Mouse (Mus musculus): ENCODE measurements at regions not wholly inside any gene's neighbourhood (a gene's known extent, or its start where the extent isn't known, plus 50 kb on each side); places are given as distances from the start of the nearest gene placed in this dataset.

DNA sequence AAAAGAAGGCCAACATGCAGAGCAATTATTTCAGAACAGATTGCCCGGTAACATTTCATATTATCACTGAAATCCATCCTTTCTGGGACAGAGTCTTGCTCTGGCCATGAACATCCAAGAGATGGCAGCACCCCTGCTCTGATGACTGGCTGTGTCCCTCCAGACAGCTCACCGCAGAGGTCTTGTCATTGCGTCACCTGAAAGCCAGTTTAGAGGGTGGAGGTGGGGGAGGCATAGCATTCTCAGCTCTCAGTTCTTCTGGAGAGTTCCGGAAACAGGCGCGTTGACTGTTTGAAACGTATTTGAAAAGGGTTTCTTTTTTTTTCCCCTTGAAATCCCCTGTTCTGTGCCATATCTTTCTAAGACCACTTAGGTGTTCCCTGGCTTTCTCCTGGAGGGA is 145.7 kb upstream of the Pgrmc2 start:
- no peaks in the 10 kb centered on the region for H3K36me3 ChIP-seq (ENCODE audit: control insufficient read depth, insufficient read depth, low read length)
- WGBS: 6% methylated on average over 7 of the region's 7 CpGs
- H3K4me3 ChIP-seq: no peak overlapping the region
- H3K9ac ChIP-seq (ENCODE audit: low read depth, low read length): no peak overlapping the region
- peak; percentile 57 to 60 for DNase-seq
- no peaks in the 10 kb centered on the region for H3K79me2 ChIP-seq (replicated peaks; ENCODE audit: control insufficient read depth, insufficient read depth, low read length)
- peak overlapping the region; percentile 26; the same call in 1 of the 2 replicates for H3K27ac ChIP-seq
- no peaks in the 10 kb centered on the region for H3K27me3 ChIP-seq (ENCODE audit: control insufficient read depth, insufficient read depth, low read length)
- intact Hi-C loops (cut with DNase I): loop anchor here (1.0 to 5.0 kb wide), 3 partner anchors 46 to 364 kb away; no protein-coding TSS in a partner anchor
- peak; percentile 86; the same call in 1 of the 2 replicates for TF ChIP-seq EP300 (IDR thresholded peaks at IDR 0.05; ENCODE audit: insufficient read depth, low read depth, low read length)
- TF ChIP-seq CTCF (IDR thresholded peaks at IDR 0.05): peak; percentile 85
- no peak for TF ChIP-seq POLR2A (IDR thresholded peaks at IDR 0.05; ENCODE audit: insufficient read depth, low read depth, low read length)
- no peaks in the 10 kb centered on the region; the same call in 1 of the 2 replicates for H3K4me1 ChIP-seq (ENCODE audit: control insufficient read depth, insufficient read depth, low read length)

GRCm38 (mm10) chr3:41220746-41221145 is 137.9 kb upstream of the Pgrmc2 start:
- DNase-seq: no peak
- Histone ChIP-seq H3K9ac (ENCODE audit: low read depth, low read length) (no peak overlapping the region), H3K4me3 (no peak overlapping the region), H3K27me3 (ENCODE audit: control insufficient read depth, insufficient read depth, low read length) (no peaks in the 10 kb centered on the region), H3K4me1 (ENCODE audit: control insufficient read depth, insufficient read depth, low read length) (no peaks in the 10 kb centered on the region), H3K27ac (no peak overlapping the region), H3K36me3 (ENCODE audit: control insufficient read depth, insufficient read depth, low read length) (no peaks in the 10 kb centered on the region), H3K79me2 (replicated peaks; ENCODE audit: control insufficient read depth, insufficient read depth, low read length) (no peaks in the 10 kb centered on the region)
- TF ChIP-seq POLR2A (IDR thresholded peaks at IDR 0.05; ENCODE audit: insufficient read depth, low read depth, low read length): no peak
- no peak for TF ChIP-seq CTCF (IDR thresholded peaks at IDR 0.05)
- no peak for TF ChIP-seq EP300 (IDR thresholded peaks at IDR 0.05; ENCODE audit: insufficient read depth, low read depth, low read length)
- intact Hi-C loops (cut with DNase I): no loop called here

DNA sequence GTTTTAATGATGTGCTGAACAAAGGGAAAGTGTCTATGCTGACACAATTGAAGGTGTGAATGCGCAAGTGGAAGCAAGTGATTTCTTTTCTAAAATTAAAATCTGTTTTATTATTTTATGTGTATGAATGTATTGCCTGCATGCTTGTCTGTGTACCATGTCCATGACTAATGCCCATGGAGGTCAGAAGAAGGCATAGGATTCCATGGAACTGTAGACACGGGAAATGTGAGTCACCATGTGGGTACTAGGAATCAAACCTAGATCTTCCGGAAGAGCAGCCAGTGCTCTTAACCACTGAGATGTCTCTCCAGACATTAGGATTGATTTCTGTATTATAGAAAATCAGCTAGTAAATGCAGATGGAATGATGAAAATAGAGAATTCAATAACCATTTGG is 134.9 kb upstream of the Pgrmc2 start:
- intact Hi-C loops (cut with DNase I): no loop called here
- Histone ChIP-seq H3K36me3 (ENCODE audit: control insufficient read depth, insufficient read depth, low read length) (no peaks in the 10 kb centered on the region), H3K79me2 (replicated peaks; ENCODE audit: control insufficient read depth, insufficient read depth, low read length) (no peaks in the 10 kb centered on the region), H3K27ac (no peak overlapping the region), H3K4me1 (ENCODE audit: control insufficient read depth, insufficient read depth, low read length) (no peaks in the 10 kb centered on the region; the same call in 1 of the 2 replicates), H3K4me3 (no peak overlapping the region), H3K9ac (ENCODE audit: low read depth, low read length) (no peak overlapping the region), H3K27me3 (ENCODE audit: control insufficient read depth, insufficient read depth, low read length) (no peaks in the 10 kb centered on the region; the same call in 1 of the 2 replicates)
- WGBS: 88% methylated on average over 3 of the region's 3 CpGs
- TF ChIP-seq POLR2A (IDR thresholded peaks at IDR 0.05; ENCODE audit: insufficient read depth, low read depth, low read length) (no peak), EP300 (IDR thresholded peaks at IDR 0.05; ENCODE audit: insufficient read depth, low read depth, low read length) (no peak), CTCF (IDR thresholded peaks at IDR 0.05) (no peak)
- DNase-seq: no peak

DNA sequence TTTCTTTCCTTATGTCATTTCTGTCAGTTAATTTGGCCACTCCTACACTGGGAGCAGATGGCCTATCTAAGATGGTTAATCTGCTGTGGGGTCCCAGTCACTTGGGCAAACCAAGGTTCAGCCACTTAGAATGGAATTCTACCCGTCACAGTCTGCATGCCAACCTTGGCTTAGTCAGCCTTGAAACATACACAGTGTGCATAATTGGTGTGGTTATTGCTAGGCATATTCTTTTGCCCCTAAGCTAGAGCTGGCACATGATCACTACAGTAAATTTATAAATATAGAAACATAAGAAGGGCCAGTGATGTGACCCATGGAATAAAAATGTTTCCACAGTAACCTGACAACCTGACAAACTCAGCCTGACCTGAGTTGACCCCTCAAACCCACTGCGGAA is 130.7 kb upstream of the Pgrmc2 start:
- WGBS: 68% methylated on average over 2 of the region's 2 CpGs
- TF ChIP-seq EP300 (IDR thresholded peaks at IDR 0.05; ENCODE audit: insufficient read depth, low read depth, low read length) (no peak), POLR2A (IDR thresholded peaks at IDR 0.05; ENCODE audit: insufficient read depth, low read depth, low read length) (no peak), CTCF (IDR thresholded peaks at IDR 0.05) (no peak)

GRCm38 (mm10) chr3:41210333-41210732 is 127.5 kb upstream of the Pgrmc2 start:
- no peak overlapping the region for H3K27ac ChIP-seq
- 78% methylated on average over 7 of the region's 7 CpGs for WGBS
- TF ChIP-seq EP300 (IDR thresholded peaks at IDR 0.05; ENCODE audit: insufficient read depth, low read depth, low read length) (no peak), POLR2A (IDR thresholded peaks at IDR 0.05; ENCODE audit: insufficient read depth, low read depth, low read length) (no peak), CTCF (IDR thresholded peaks at IDR 0.05) (no peak)
- H3K36me3 ChIP-seq (ENCODE audit: control insufficient read depth, insufficient read depth, low read length): no peaks in the 10 kb centered on the region
- H3K4me1 ChIP-seq (ENCODE audit: control insufficient read depth, insufficient read depth, low read length): no peaks in the 10 kb centered on the region; the same call in 1 of the 2 replicates
- no peaks in the 10 kb centered on the region for H3K79me2 ChIP-seq (replicated peaks; ENCODE audit: control insufficient read depth, insufficient read depth, low read length)
- intact Hi-C loops (cut with DNase I): no loop called here
- H3K9ac ChIP-seq (ENCODE audit: low read depth, low read length): no peak overlapping the region
- no peak for DNase-seq
- no peaks in the 10 kb centered on the region; the same call in 1 of the 2 replicates for H3K27me3 ChIP-seq (ENCODE audit: control insufficient read depth, insufficient read depth, low read length)
- H3K4me3 ChIP-seq: no peak overlapping the region

More for the DNA sequence above, 130.7 kb upstream of the Pgrmc2 start:
- H3K4me1 ChIP-seq (ENCODE audit: control insufficient read depth, insufficient read depth, low read length): no peaks in the 10 kb centered on the region; the same call in 1 of the 2 replicates
- H3K9ac ChIP-seq (ENCODE audit: low read depth, low read length): no peak overlapping the region
- no peaks in the 10 kb centered on the region; the same call in 1 of the 2 replicates for H3K27me3 ChIP-seq (ENCODE audit: control insufficient read depth, insufficient read depth, low read length)
- no peak overlapping the region for H3K4me3 ChIP-seq
- no peaks in the 10 kb centered on the region for H3K79me2 ChIP-seq (replicated peaks; ENCODE audit: control insufficient read depth, insufficient read depth, low read length)
- H3K36me3 ChIP-seq (ENCODE audit: control insufficient read depth, insufficient read depth, low read length): no peaks in the 10 kb centered on the region
- intact Hi-C loops (cut with DNase I): no loop called here
- H3K27ac ChIP-seq: no peak overlapping the region
- DNase-seq: no peak

- Histone ChIP-seq H3K4me1 (ENCODE audit: control insufficient read depth, insufficient read depth, low read length) (no peaks in the 10 kb centered on the region), H3K4me3 (no peak overlapping the region), H3K27ac (no peak overlapping the region), H3K36me3 (ENCODE audit: control insufficient read depth, insufficient read depth, low read length) (no peaks in the 10 kb centered on the region), H3K9ac (ENCODE audit: low read depth, low read length) (no peak overlapping the region), H3K79me2 (replicated peaks; ENCODE audit: control insufficient read depth, insufficient read depth, low read length) (no peaks in the 10 kb centered on the region), H3K27me3 (ENCODE audit: control insufficient read depth, insufficient read depth, low read length) (no peaks in the 10 kb centered on the region)
- TF ChIP-seq EP300 (IDR thresholded peaks at IDR 0.05; ENCODE audit: insufficient read depth, low read depth, low read length) (no peak), POLR2A (IDR thresholded peaks at IDR 0.05; ENCODE audit: insufficient read depth, low read depth, low read length) (no peak), CTCF (IDR thresholded peaks at IDR 0.05) (no peak)
- no peak for DNase-seq
- intact Hi-C loops (cut with DNase I): no loop called here
- WGBS: 86% methylated on average over 13 of the region's 13 CpGs
Observed at GRCm38 (mm10) chr3:41202895-41203294, 120.0 kb upstream of the Pgrmc2 start.

Measured in heart, adult 2 months (tissue).